Mouse (Mus musculus) forebrain, postnatal 0 days (tissue): ENCODE results near the gene Lin52. TPM values are rescaled to one million over a fixed set of nuclear protein-coding genes. Genes with fewer than 3 reads are reported as not detected.
A peak's percentile ranks its signal among the peaks of the same experiment; 100 is the strongest.

ENCODE experiments used
- ATAC-seq: fragments of 200-750 bp; cut with Nextera tagmentation; 2 replicates; pipeline ENCODE4 v1.8.0; 2017; ENCODE audit warnings: mild to moderate bottlenecking, moderate library complexity
- DNase-seq: peaks from one replicate; pipeline ENCODE4 v3.0.0-alpha.2; 2015
- H3K27ac ChIP-seq: fragments of 300-500 bp; sonication (generic); 2 replicates; pipeline ENCODE4 v1.5.1; 2014; ENCODE audit warnings: low read depth, mild to moderate bottlenecking, antibody characterized with exemption, low read length, moderate library complexity, mixed read lengths
- H3K27me3 ChIP-seq: fragments of 300-500 bp; sonication (generic); 2 replicates; pipeline ENCODE4 v1.6.1; 2014; ENCODE audit warnings: mild to moderate bottlenecking, low read length, mixed read lengths; ENCODE audit not compliant: insufficient read depth
- H3K36me3 ChIP-seq: fragments of 300-500 bp; sonication (generic); 2 replicates; pipeline ENCODE4 v1.6.1; 2014; ENCODE audit warnings: mild to moderate bottlenecking, moderate library complexity; ENCODE audit not compliant: insufficient read depth
- H3K4me1 ChIP-seq: fragments of 300-500 bp; sonication (generic); 2 replicates; pipeline ENCODE4 v1.6.1; 2014; ENCODE audit warnings: antibody characterized with exemption; ENCODE audit not compliant: insufficient read depth
- H3K4me2 ChIP-seq: fragments of 300-500 bp; sonication (generic); 2 replicates; pipeline ENCODE4 v1.6.1; 2014; ENCODE audit warnings: low read depth, mild to moderate bottlenecking, moderate library complexity
- H3K4me3 ChIP-seq: fragments of 300-500 bp; sonication (generic); 2 replicates; pipeline ENCODE4 v1.5.1; 2014; ENCODE audit warnings: low read depth, low read length, mixed read lengths
- H3K9ac ChIP-seq: fragments of 300-500 bp; sonication (generic); 2 replicates; pipeline ENCODE4 v1.6.1; 2014; ENCODE audit warnings: mild to moderate bottlenecking
- H3K9me3 ChIP-seq: fragments of 300-500 bp; sonication (generic); 2 replicates; pipeline ENCODE4 v1.6.1; 2016; ENCODE audit warnings: low read length
- CTCF ChIP-seq: sonication (generic); IDR thresholded peaks from 2 replicates; pipeline ENCODE4 v1.5.1; 2016; ENCODE audit warnings: antibody characterized with exemption, control low read depth, low read depth
- WGBS: fragments of 180-500 bp; shearing (Covaris S2); extraction: QIAGEN DNeasy Blood & Tissue Kit; methylation state at CpG from one replicate; pipeline ENCODE4 v1.1.7; 2014; 5-methylcytosine and 5-hydroxymethylcytosine counted together
- polyA plus RNA-seq: library from polyadenylated mRNA; unstranded; fragments of >200 nt; fragmentation: Nextera tagmentation; extraction: Ambion mirVana; gene quantifications from 2 replicates; pipeline ENCODE4 v1.2.1, GENCODE M21; 2015
- total RNA-seq: library from RNA; depleted of rRNA; stranded (reverse); fragments of >200 nt; gene quantifications from 2 replicates; pipeline ENCODE4 v1.2.3, GENCODE M21; 2014

Lin52 gene
- total and polyA plus RNA-seq, 2 experiments from 2014 or later, result 22.1 to 23.6 TPM

- no peak overlapping the region for H3K27ac ChIP-seq
- ATAC-seq, result no peak; the same call in 1 of the 2 replicates
These were observed 49.5 kb downstream of the Lin52 start for GRCm38 (mm10) chr12:84500528-84501263.

GRCm38 (mm10) chr12:84501278-84501677 lies 50.1 kb downstream of the Lin52 start:
- Histone ChIP-seq H3K4me2 (no peak overlapping the region), H3K4me3 (no peak overlapping the region), H3K27me3 (no peaks in the 10 kb centered on the region), H3K27ac (no peak overlapping the region), H3K36me3 (no peaks in the 10 kb centered on the region), H3K4me1 (no peaks in the 10 kb centered on the region), H3K9me3 (no peaks in the 10 kb centered on the region), H3K9ac (no peak overlapping the region)
- ATAC-seq (no peak; the same call in 1 of the 2 replicates), DNase-seq (no peak)
- 58% methylated on average over 4 of the region's 4 CpGs for WGBS
- TF ChIP-seq CTCF, result no peak

More at GRCm38 (mm10) chr12:84500528-84501263, 49.5 kb downstream of the Lin52 start:
- no peaks in the 10 kb centered on the region for H3K9me3 ChIP-seq
- no peak overlapping the region for H3K4me2 ChIP-seq
- H3K36me3 ChIP-seq, result no peaks in the 10 kb centered on the region
- no peak for TF ChIP-seq CTCF
- no peak overlapping the region for H3K4me3 ChIP-seq
- no peaks in the 10 kb centered on the region for H3K27me3 ChIP-seq
- no peak for DNase-seq
- 42% methylated on average over 8 of the region's 8 CpGs for WGBS
- H3K9ac ChIP-seq, result no peak overlapping the region
- no peaks in the 10 kb centered on the region for H3K4me1 ChIP-seq

- TF ChIP-seq CTCF, result no peak
- 95% methylated on average over 4 of the region's 4 CpGs for WGBS
- Histone ChIP-seq H3K4me1 (no peaks in the 10 kb centered on the region), H3K4me3 (no peak overlapping the region), H3K27ac (no peak overlapping the region), H3K27me3 (no peaks in the 10 kb centered on the region), H3K9me3 (no peaks in the 10 kb centered on the region), H3K9ac (no peak overlapping the region), H3K4me2 (no peak overlapping the region), H3K36me3 (no peaks in the 10 kb centered on the region)
- ATAC-seq, result no peak
- no peak for DNase-seq
These were observed 55.6 kb downstream of the Lin52 start for GRCm38 (mm10) chr12:84506856-84507255.

- H3K4me2 ChIP-seq, result no peak overlapping the region
- H3K9me3 ChIP-seq, result no peaks in the 10 kb centered on the region
- no peak overlapping the region for H3K4me3 ChIP-seq
- H3K27ac ChIP-seq, result no peak overlapping the region
- no peak for TF ChIP-seq CTCF
- WGBS, result 42% methylated on average over 3 of the region's 3 CpGs
- ATAC-seq (no peak), DNase-seq (no peak)
- H3K27me3 ChIP-seq, result no peaks in the 10 kb centered on the region
- H3K9ac ChIP-seq, result no peak overlapping the region
- no peaks in the 10 kb centered on the region for H3K36me3 ChIP-seq
- H3K4me1 ChIP-seq, result no peaks in the 10 kb centered on the region
These were observed 60.8 kb downstream of the Lin52 start for GRCm38 (mm10) chr12:84512016-84512415.

GRCm38 (mm10) chr12:84515486-84515885 lies 64.3 kb downstream of the Lin52 start:
- ATAC-seq, result no peak
- no peak overlapping the region for H3K4me2 ChIP-seq
- H3K9ac ChIP-seq, result no peak overlapping the region
- H3K27ac ChIP-seq, result no peak overlapping the region
- TF ChIP-seq CTCF, result no peak
- H3K4me1 ChIP-seq, result no peaks in the 10 kb centered on the region
- DNase-seq, result no peak
- no peaks in the 10 kb centered on the region for H3K9me3 ChIP-seq
- H3K4me3 ChIP-seq, result no peak overlapping the region
- H3K36me3 ChIP-seq, result no peaks in the 10 kb centered on the region
- WGBS, result 87% methylated on average over 4 of the region's 4 CpGs
- no peaks in the 10 kb centered on the region for H3K27me3 ChIP-seq

- no peaks in the 10 kb centered on the region; the same call in 1 of the 2 replicates for H3K36me3 ChIP-seq
- no peak overlapping the region for H3K9ac ChIP-seq
- WGBS, result 100% methylated on average over 1 of the region's 1 CpGs
- H3K4me1 ChIP-seq, result no peaks in the 10 kb centered on the region
- 0 out of 2 replicates have a peak, but pooled peaks have one; percentile 15 for TF ChIP-seq CTCF
- H3K4me3 ChIP-seq, result no peak overlapping the region
- no peaks in the 10 kb centered on the region for H3K27me3 ChIP-seq
- H3K4me2 ChIP-seq, result no peak overlapping the region
- ATAC-seq (no peak), DNase-seq (no peak)
- H3K27ac ChIP-seq, result no peak overlapping the region
- H3K9me3 ChIP-seq, result no peaks in the 10 kb centered on the region
These were observed 65.4 kb downstream of the Lin52 start for GRCm38 (mm10) chr12:84516642-84517041.

GRCm38 (mm10) chr12:84518018-84518417 lies 66.8 kb downstream of the Lin52 start:
- Histone ChIP-seq H3K27me3 (no peaks in the 10 kb centered on the region), H3K4me1 (no peaks in the 10 kb centered on the region), H3K9ac (no peak overlapping the region), H3K27ac (no peak overlapping the region), H3K9me3 (no peaks in the 10 kb centered on the region), H3K4me3 (no peak overlapping the region), H3K36me3 (no peaks in the 10 kb centered on the region; the same call in 1 of the 2 replicates), H3K4me2 (no peak overlapping the region)
- WGBS, result 88% methylated on average over 2 of the region's 2 CpGs
- ATAC-seq (no peak), DNase-seq (no peak)
- no peak for TF ChIP-seq CTCF
